Mouse (Mus musculus) limb, embryonic 14.5 days (tissue): ENCODE measurements at regions not wholly inside any gene's neighbourhood (a gene's known extent, or its start where the extent isn't known, plus 50 kb on each side); places are given as distances from the start of the nearest gene placed in this dataset.

ENCODE experiments used
- ATAC-seq: fragments of 200-750 bp; cut with Nextera tagmentation; 2 replicates; pipeline ENCODE4 v1.8.0; 2017; ENCODE audit warnings: low read depth, moderate number of reproducible peaks, moderate TSS enrichment; ENCODE audit not compliant: low FRiP score
- DNase-seq: peaks from one replicate; pipeline ENCODE4 v3.0.0-alpha.2; 2015; ENCODE audit warnings: low spot score
- H3K27ac ChIP-seq: fragments of 300-500 bp; sonication (generic); replicated peaks from 2 replicates; pipeline ENCODE4 v1.5.1; 2014; ENCODE audit warnings: low read depth, mild to moderate bottlenecking, low read length, moderate library complexity, mixed read lengths
- H3K27me3 ChIP-seq: fragments of 300-500 bp; sonication (generic); 2 replicates; pipeline ENCODE4 v1.6.1; 2014; ENCODE audit warnings: low read length, mixed read lengths; ENCODE audit not compliant: control insufficient read depth, insufficient read depth
- H3K36me3 ChIP-seq: fragments of 300-500 bp; sonication (generic); 2 replicates; pipeline ENCODE4 v1.6.1; 2014; ENCODE audit warnings: mild to moderate bottlenecking, low read length, moderate library complexity, mixed read lengths; ENCODE audit not compliant: control insufficient read depth, insufficient read depth
- H3K4me1 ChIP-seq: fragments of 300-500 bp; sonication (generic); 2 replicates; pipeline ENCODE4 v1.6.1; 2014; ENCODE audit warnings: antibody characterized with exemption, low read length, mixed read lengths; ENCODE audit not compliant: control insufficient read depth, insufficient read depth
- H3K4me2 ChIP-seq: fragments of 300-500 bp; sonication (generic); replicated peaks from 2 replicates; pipeline ENCODE4 v1.6.1; 2014; ENCODE audit warnings: low read depth, mild to moderate bottlenecking, low read length, moderate library complexity; ENCODE audit not compliant: severe bottlenecking
- H3K4me3 ChIP-seq: fragments of 300-500 bp; sonication (generic); replicated peaks from 2 replicates; pipeline ENCODE4 v1.5.1; 2014; ENCODE audit warnings: low read length
- H3K9ac ChIP-seq: fragments of 300-500 bp; sonication (generic); 2 replicates; pipeline ENCODE4 v1.6.1; 2014; ENCODE audit warnings: mild to moderate bottlenecking, low read depth, low read length, moderate library complexity; ENCODE audit not compliant: severe bottlenecking
- H3K9me3 ChIP-seq: fragments of 300-500 bp; sonication (generic); 2 replicates; pipeline ENCODE4 v1.6.1; 2016; ENCODE audit warnings: low read length; ENCODE audit not compliant: control insufficient read depth
- POLR2A ChIP-seq: fragments of 200-500 bp; IDR thresholded peaks from 2 replicates; pipeline ENCODE4 v1.8.0; 2012; ENCODE audit warnings: inconsistent platforms, mild to moderate bottlenecking, moderate library complexity, borderline replicate concordance; ENCODE audit not compliant: insufficient read depth, insufficient read length; ENCODE audit errors: extremely low read depth
- WGBS: fragments of 180-500 bp; shearing (Covaris S2); extraction: QIAGEN DNeasy Blood & Tissue Kit; methylation state at CpG from one replicate; pipeline ENCODE4 v1.1.7; 2014; 5-methylcytosine and 5-hydroxymethylcytosine counted together

DNA sequence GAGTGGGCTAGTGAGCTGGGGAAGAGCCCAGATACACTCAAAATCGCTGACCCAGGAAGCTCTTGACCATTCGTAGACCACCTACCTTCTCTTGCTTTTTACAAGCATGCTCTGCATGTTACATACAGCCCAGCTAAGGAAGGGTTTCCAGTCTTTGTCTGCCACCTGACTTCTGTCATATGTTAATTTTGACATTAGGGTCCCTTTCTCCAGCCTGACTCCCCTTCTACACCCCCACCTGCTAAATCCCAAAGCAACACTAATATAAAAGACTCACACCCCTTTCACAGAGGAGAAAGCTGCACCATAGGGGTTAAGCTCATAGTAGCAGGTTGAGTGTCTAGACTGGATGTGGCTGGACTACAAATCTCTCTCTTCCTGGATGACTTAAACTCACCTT, 248.8 kb downstream of the Pdcd6ip start:
- no peaks in the 10 kb centered on the region for H3K9me3 ChIP-seq
- no peak for TF ChIP-seq POLR2A
- H3K27me3 ChIP-seq, result no peaks in the 10 kb centered on the region
- DNase-seq (no peak), ATAC-seq (no peak)
- H3K4me1 ChIP-seq, result no peaks in the 10 kb centered on the region
- 46% methylated on average over 2 of the region's 2 CpGs for WGBS
- no peaks in the 10 kb centered on the region for H3K36me3 ChIP-seq
- H3K4me3 ChIP-seq, result no peak overlapping the region
- no peak overlapping the region for H3K9ac ChIP-seq
- no peak overlapping the region for H3K4me2 ChIP-seq
- H3K27ac ChIP-seq, result no peak overlapping the region

- H3K9ac ChIP-seq, result no peak overlapping the region
- H3K36me3 ChIP-seq, result no peaks in the 10 kb centered on the region
- no peak overlapping the region for H3K4me3 ChIP-seq
- no peaks in the 10 kb centered on the region for H3K9me3 ChIP-seq
- H3K27ac ChIP-seq, result no peak overlapping the region
- no peak for DNase-seq
- H3K4me2 ChIP-seq, result no peak overlapping the region
- H3K4me1 ChIP-seq, result no peaks in the 10 kb centered on the region
- WGBS, result 39% methylated on average over 5 of the region's 5 CpGs
- TF ChIP-seq POLR2A, result no peak
- H3K27me3 ChIP-seq, result no peaks in the 10 kb centered on the region
- ATAC-seq, result no peak
These were observed 249.3 kb downstream of the Pdcd6ip start for GRCm38 (mm10) chr9:113458741-113459154.

DNA sequence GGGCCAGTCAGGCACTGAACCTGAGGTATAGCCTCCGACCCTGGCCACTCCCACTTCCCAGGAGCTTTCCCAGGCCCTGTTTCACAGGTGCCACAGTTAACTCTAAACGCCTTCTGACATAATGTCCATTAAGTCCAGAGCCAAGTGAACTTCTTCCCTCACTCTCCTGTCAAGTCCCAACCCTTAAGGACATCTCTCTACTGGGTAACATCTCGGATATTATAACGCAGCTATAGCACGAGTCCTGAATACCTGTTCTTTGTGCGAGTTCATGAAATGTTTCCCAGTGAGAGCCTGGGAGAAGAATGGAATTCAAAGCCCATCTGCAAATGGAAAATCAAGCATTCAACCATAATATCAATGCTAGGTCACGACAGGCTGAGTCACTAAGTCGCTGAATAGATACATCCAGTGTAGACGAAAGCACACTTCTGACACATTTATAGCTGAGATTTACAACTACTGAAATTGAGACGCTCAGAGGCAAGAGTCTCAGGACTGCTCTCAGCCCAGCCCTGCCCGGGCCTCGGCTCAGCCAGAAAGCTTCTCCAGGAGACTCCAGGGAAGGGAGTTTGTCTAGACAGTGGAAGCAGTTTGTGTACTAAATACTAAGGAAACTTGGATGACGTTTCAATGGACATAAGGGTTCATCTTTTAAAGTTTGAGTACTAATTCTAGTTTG, 250.7 kb downstream of the Pdcd6ip start:
- Histone ChIP-seq H3K9ac (no peak overlapping the region), H3K36me3 (no peaks in the 10 kb centered on the region), H3K27me3 (no peaks in the 10 kb centered on the region), H3K4me3 (no peak overlapping the region), H3K4me1 (no peaks in the 10 kb centered on the region), H3K9me3 (no peaks in the 10 kb centered on the region), H3K27ac (no peak overlapping the region), H3K4me2 (no peak overlapping the region)
- DNase-seq (no peak), ATAC-seq (no peak)
- 61% methylated on average over 13 of the region's 13 CpGs for WGBS
- TF ChIP-seq POLR2A, result no peak

GRCm38 (mm10) chr9:113455577-113455976, 252.5 kb downstream of the Pdcd6ip start:
- ATAC-seq (no peak), DNase-seq (no peak)
- no peak overlapping the region for H3K4me3 ChIP-seq
- TF ChIP-seq POLR2A, result no peak
- H3K4me2 ChIP-seq, result no peak overlapping the region
- H3K4me1 ChIP-seq, result no peaks in the 10 kb centered on the region
- H3K27ac ChIP-seq, result no peak overlapping the region
- H3K9me3 ChIP-seq, result no peaks in the 10 kb centered on the region
- H3K36me3 ChIP-seq, result no peaks in the 10 kb centered on the region
- H3K9ac ChIP-seq, result no peak overlapping the region
- H3K27me3 ChIP-seq, result no peaks in the 10 kb centered on the region
- WGBS, result 90% methylated on average over 5 of the region's 5 CpGs

DNA sequence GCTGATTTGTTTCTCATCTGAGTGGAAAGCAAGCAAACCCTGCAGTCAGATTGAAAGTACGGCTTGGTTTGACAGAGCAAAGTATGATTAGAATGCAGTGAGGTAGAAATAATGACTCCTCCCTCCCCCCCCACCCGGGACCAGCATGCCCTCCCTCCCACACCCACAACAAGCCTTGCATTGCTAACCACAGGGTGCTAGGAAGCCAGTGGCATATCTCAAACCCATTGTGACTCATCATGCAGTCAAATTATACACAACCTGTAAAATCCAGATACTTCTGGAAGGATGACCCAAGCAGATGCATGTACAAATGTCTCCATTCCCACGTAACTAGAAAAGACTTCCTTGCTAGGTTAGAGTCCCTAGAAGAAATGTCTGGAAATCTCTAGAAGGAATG, 254.8 kb downstream of the Pdcd6ip start:
- Histone ChIP-seq H3K27me3 (no peaks in the 10 kb centered on the region), H3K9me3 (no peaks in the 10 kb centered on the region), H3K4me3 (no peak overlapping the region), H3K4me2 (no peak overlapping the region), H3K4me1 (no peaks in the 10 kb centered on the region), H3K36me3 (no peaks in the 10 kb centered on the region), H3K9ac (no peak overlapping the region), H3K27ac (no peak overlapping the region)
- WGBS, result 81% methylated on average over 3 of the region's 3 CpGs
- ATAC-seq (no peak), DNase-seq (no peak)
- no peak for TF ChIP-seq POLR2A
